Mouse (Mus musculus) E14TG2a.4 (cell line): ENCODE results near the gene 4933411K16Rik.

Experiments used
- CTCF ChIP-seq: conservative IDR thresholded peaks from 2 replicates; pipeline ENCODE4 v1.5.1; 2014; ENCODE audit warnings: low read length
- POU5F1 ChIP-seq: IDR thresholded peaks from 2 replicates; pipeline ENCODE4 v1.6.1; 2014; ENCODE audit warnings: low read length, borderline replicate concordance

- no peak for TF ChIP-seq CTCF
- TF ChIP-seq POU5F1: no peak
These were observed 35.8 kb upstream of the 4933411K16Rik start for GRCm38 (mm10) chr19:42016251-42016650.
